Mouse (Mus musculus): ENCODE data around the gene Dhrs13.
A peak's percentile ranks its signal among the peaks of the same experiment; 100 is the strongest.
"Not testable (repeated sequence)": the region's sequence is repeated elsewhere in the genome, so short reads cannot be mapped to it uniquely, and the experiment has no call there.

The Dhrs13 gene

DNA sequence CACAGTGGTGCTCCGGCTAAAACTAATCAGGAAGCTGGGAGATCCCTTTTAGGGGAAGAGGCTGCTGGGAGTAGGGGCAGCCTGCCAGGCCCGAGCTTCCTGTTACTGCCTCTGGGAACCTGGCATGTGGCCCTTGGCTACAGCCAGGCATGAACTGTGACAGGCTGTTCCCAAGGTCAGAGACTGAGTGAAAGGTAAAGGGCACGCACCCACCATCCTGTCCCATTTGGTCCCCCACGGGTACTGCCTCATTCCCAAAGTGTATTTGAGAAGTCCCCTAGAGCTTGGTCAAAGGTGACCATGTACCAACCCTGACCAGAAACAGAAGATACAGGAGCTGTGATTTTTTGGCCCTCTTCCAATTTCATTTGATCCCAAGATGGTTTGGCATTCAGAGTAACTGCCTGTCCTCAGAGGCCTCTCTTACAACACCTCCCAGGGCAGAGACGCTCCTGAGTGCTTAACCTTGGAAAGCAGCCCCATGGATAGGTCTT lies 12.7 kb downstream of the Dhrs13 start:
- peak; percentile 88 to 90 for DNase-seq

DNA sequence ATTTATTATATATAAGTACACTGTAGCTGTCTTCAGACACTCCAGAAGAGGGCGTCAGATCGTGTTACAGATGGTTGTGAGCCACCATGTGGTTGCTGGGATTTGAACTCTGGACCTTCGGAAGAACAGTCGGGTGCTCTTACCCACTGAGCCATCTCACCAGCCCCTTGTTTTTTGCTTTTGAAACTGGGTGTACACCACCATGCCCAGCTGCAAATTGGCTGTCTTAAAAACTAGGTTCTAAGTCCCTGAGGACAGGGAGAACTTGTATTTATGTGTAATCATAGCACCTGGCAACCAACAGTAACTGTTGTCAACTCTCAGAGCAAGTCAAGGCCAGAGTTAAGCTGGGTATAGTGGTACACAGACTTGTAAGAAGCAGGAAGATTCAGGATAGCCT lies 16.6 kb downstream of the Dhrs13 start:
- not testable (repeated sequence) for DNase-seq

DNA sequence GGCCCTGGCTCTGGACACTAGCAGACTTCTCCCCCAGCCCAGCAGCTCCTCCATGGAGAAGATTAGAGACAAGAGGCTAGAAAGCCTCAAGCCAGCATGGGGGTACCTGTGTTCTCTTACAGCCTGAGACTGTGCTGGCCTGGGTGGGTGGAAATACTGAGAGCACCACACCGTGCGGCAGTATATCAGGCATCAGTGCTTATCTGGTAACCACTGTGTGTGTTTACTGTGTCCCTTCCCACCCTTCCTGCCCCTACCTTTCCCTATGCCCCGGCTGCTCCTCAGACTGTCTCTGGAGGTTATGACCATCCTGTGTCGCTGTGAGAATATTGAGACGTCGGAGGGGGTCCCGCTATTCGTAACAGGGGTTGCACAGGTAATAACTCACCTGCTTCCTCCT lies 21.0 kb downstream of the Dhrs13 start:
- no peak for DNase-seq

DNA sequence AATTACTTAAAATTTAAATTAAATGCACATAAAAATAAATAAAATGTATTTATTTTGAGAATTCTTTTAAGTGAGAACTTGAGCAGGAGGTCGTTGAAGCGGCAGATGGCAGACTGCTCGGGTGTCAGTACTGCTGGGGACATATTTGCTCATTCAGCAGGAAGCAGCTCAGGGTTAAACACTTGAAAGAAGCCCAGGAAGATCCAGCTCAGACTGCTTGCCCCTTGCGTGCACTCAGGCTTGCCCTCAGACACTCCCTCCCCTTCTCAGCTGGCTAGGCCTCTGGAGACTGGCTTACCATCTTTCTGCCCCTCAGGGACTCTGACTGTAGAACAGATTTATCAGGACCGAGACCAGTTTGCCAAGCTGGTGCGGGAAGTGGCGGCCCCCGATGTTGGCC lies 24.9 kb downstream of the Dhrs13 start:
- DNase-seq, result no peak

DNA sequence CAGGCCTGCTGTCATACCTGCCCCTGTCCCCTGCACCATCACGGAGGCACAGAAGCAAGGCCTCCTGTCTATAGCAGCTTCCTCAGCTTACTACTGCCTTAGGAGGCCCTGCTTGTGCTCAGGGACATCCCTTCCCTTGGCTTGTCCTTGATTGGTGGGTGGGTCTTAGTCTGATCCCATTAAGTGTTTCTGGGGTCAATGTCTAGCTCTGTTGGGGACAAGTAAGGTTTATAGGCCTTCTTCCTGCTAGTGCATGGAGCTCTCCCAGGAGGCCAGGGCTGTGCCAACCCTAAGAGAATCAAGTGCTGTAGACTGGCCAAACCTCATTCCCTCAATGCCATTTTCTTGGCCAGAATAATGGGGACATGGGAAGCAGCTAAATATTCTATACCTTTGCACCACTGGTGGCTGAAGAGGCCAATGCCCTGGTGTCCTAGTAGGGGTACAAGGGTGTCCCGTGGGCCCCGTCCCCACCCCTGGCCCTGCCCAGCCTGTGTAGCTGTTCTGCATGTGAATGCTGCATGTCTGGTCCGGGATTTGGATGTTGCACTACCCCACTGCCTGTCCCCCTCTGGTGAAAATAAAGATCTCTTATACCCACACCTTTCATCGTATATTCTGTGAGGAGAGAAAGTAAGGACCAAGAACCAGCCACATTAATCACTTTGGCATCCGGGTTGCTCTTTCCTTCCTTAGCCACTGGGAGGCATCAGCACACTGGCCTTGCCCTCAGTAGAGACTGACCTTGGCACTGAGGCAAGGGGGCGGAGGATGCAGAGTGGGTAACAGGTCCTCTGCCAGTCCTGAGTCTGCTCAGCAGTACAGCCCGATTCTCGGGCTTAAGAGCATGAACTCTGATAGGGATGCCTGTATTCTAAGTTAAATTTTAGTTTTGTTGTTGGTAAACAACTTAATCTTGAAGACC lies 28.0 kb downstream of the Dhrs13 start:
- peak; percentile 73 to 82 for DNase-seq

DNA sequence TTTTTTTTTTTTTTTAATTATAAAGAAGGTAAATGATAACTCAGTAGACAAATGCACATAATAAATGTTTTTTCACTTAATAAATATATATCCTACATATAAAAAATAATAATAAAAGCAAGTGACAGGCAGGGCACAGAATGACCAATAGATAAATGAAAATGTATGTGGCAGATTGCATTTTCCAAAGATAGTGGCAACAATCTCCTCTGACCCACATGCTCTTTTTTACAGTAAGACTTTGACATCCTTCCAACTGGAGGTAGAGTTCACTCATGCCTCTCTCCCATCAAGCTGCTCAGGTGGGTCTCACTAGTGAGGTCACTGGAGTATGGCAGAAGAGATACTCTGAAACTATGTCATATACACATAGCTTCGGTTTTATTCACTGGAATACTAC lies 30.5 kb downstream of the Dhrs13 start:
- DNase-seq, result no peak

DNA sequence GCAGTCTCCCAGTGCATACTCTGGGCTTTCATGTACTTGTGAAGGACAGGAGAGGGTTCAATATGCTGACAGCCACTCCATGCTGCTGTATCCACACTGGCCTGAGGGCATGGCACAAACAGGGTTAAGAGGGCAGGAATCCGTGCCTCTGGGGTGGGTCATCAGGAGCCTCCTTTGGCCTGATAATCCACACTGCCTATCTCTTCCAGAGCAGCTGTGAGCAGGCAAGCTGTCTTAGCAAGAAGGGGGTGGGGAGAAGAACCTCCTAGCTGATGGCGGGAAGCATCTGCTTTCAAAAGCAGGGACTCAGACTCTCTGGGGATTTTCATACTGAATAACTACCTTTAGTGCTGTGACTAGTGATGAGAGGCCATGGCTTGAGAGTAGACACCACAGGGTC lies 33.8 kb downstream of the Dhrs13 start:
- no peak for DNase-seq

DNA sequence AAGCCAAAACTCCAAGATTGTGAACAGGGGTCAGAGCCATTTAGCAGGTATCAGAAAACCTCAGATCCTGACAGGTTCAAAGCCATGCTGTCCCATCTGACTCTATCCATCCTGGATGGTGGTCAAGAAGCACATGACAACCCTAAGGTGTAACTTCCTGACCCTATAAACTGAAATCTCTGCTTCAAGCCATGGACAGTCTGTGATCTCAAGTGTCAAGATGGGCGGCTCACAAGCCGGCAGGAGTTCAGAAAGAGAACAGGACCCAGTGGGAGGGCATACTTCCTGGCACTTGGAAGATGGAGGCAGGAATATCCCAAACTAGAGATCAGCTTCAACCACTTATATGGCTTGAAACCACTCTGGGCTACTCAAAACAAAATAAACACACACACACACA lies 34.6 kb downstream of the Dhrs13 start:
- no peak for DNase-seq

DNA sequence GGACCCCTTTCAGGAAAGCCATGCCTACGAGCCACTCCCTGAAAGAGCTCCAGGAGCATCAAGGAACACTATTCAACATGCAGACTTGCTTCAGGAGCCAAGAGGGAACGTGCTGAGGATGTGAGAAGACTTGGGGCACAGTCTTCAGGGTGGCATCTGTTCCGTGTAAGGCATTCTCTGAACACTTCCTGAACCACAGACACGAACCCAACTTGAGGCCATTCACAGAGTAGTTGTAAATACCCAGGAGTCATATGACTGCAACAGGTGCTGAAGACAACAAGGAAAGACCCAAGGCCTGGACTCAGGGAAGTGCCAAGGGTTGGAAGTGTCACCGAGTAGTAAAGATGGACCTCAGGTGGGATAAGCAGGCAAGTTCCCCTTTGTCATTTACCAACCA lies 35.5 kb downstream of the Dhrs13 start:
- DNase-seq, result no peak

DNA sequence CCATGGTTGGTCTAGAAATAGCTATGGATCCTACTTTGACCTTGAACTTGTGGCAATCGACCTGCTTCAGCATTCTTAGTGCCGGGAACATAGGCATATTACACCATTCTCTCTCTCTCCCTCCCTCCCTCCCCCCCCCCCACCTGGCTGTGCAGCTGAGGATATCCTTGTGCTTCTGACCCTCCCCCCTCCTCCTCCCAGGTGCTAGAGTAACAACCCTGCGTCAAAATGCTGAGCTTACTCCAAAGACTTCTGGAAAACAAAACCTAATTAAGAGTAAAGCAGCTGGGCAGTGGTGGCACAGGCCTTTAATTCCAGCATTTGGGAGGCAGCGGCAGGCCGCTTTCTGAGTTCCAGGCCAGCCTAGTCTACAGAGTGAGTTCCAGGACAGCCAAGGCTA lies 37.0 kb downstream of the Dhrs13 start:
- DNase-seq, result no peak

DNA sequence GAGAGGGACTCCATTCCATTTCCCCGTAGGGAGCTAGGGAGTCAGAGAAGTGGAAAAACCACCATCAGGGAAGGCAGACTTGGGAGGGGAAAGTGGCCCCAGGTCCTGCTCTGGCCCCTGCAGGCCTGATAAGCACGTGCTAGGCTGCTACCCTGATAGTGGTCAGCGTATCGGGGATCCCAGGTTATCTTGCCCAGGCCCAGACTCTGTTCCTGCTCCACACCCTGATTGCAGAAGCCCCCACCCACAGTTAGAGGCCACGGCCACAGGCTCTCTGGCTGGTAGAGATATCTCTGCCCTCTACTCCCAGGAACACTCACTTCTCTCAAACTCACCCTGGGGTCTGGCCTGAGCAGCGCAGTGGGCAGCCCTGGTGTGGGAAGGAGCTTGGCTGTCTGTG lies 37.6 kb downstream of the Dhrs13 start:
- no peak for DNase-seq

DNA sequence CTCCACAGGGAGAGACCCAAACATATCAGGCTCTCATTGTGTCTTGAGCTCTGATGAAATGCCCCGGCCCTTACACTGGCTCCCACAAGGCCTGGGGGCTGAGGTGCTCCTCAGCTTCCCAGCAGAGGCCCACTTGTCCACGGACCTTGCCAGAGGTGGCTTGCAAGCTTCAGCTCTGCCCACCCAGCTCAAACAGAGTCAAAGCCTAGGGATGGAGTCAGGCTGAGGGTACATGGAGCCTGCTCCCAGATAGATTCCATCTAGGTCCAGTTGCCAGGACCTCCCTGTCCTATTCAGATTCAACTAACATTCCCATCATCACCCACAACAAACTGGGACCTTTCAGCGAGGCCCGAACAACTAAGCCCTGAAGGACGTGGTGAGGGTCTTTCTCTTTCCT lies 39.9 kb downstream of the Dhrs13 start:
- no peak for DNase-seq

DNA sequence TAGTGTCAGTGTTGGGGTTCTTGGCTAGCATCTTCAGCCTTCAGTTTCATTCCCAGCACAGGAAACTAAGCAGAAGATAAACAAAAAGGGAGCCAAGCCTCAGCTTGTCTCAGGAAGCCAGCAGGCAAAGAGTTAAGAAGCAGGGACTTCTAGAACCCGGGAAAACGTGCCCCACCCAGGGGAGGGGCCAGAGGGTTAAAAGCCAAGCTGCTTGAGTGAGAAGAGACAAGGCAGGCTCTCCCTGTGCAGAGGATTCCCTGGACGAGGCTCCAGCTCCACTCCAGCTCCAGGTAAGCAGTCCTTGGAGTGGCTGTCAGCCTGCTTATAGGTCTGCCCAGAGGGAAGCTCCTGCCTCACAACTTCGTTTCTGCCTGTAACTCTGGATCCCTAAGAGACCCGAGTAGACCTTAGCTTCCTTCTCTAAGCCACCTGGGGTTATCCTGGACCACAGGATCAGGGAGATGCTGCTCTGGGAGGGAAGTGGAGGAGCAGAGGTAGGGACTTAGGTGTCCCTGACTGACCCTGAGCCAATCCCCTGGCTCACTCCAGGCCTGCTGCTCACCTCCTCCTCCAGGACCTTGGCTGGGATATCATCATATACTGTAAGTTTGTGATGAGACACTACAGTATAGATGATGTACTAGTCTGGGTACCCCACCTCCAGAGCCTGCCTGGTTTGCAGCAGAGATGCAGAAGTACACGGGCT lies 40.5 kb downstream of the Dhrs13 start:
- DNase-seq, result no peak

DNA sequence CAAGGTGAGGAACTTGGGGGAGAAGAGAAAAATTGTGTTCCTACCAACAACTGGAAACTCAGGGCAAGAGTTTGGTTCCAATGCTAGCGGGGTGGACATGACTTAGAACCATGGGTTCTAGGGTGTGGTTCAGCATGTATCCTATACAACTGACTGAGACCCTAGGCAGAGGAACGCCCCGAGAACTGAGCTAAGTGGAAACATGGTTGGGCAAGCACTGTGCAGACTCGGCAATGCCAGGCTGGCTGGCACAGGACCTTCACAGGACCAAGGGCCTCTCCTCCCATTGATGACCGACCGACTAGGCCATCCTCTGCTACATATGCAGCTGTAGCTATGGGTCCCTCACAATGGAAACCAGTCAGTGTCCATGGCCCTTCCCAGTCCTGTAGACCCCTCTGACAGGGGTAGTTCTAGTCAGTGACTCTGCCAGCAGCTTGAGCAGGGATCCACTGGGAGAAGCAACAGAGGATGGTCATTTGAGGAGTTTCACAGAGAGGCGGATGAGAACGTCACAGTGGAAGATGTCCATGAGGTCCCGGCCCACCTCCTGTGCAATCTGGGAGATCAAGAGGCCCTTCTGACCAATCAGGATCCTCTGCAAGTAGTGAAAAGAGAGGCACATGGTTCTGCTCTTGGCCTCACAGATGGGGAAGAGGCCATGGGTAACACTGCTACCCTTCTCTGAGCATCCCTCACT lies 41.6 kb downstream of the Dhrs13 start:
- DNase-seq, result no peak

DNA sequence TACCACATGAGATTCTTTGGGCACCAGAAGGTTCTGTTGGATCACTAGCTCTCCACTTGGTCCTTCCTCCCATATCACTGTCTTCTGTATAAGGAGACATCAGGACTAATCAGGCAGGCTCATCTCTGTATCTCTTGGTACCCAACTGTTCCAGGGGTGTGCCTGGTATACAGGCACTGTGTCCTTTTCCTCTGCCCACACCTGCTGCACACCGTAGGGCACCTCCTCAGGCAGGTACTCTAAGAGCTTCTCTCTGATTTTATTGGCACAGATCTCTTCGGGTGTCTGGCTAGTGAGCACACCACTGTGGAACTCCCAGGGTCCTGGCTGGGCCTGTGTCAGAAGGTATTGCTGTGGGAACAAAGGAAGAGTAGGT lies 42.2 kb downstream of the Dhrs13 start:
- no peak for DNase-seq

DNA sequence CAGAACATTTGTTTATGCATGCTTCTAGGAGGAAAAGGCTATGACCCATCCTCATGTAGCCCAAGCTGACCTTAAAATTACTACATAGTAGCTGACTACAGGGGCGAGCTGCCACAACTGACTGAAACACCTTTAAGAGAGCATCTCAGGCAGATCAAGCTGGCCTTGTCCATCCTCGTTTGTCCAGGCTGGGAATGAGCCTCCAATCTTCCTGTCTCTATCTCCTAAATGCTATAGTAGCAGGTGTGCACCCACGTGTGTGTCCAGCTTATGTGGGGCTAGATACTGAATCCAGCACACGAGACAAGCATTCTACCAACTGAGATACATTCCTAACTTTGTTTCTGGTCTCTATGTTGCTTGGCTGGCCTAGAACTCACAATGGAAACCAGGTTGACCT lies 42.6 kb downstream of the Dhrs13 start:
- no peak for DNase-seq

DNA sequence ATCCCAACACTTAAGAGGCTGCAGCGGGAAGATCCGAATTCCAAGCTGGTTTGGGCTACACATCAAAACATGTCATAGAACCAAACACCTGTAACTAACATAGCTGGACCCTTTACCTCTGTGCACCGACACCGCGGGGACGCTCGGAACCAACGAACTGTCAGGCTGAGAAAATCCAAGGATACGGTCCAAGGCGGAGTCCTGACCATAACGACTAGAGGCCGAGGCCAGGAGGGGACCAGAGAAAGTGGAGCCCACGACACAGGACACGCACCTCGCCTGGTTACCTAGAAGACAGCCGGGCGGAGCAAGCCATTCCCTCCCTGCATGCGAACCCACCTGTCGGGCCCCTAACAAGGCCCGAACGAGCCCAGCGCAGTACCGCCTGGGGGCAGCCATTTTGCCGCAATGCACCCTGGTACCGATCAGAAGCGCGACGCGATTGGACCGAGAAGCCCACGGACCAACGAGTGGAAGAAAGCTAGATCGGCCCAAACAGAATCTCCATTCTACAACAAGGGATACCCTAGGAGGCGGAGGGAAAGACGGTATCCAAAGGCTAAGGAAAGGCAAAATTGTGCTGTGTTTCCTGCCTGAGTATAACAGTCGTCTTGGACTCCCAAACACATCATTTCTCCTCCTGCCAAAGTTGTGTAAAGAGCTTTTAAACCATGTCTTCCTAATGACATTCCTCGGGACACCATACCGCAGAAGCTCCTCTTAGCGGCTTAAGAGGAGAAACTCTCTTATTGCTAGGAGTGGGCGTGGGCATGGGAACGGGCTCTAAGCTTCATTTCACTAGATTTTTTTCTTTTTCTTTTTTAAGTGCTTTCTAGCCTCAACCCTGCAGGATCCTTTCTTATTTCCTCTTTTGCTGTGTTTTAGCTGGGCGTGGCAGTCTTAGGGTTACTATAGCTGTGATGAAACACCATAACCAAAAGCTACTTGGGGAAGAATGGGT lies 48.2 kb downstream of the Dhrs13 start, which contains the start of gene Eral1:
TSS of gene Eral1 (minus strand) at position 423 of the 961 bp plus-strand sequence.
- DNase-seq, result peak; percentile 81 to 83

DNA sequence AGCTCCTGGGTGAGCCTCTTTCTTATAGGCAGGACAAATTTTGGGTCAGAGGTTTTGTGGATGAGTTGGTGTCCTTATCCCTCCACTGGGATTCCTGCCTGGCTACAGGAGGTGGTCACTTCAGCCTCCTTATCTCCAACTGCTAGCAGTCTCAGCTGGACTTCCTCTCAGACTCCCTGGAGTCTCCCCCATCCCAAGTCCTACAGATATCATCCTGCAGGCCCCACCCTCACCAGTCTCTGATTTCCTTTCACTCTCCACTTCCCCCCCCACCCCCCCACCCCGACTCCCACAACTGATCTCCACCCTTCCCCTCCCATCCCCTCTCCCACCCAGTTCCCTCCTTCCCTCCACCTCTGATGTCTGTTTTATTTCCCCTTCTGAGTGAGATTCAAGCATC lies 51.5 kb downstream of the Dhrs13 start:
- no peak for DNase-seq

DNA sequence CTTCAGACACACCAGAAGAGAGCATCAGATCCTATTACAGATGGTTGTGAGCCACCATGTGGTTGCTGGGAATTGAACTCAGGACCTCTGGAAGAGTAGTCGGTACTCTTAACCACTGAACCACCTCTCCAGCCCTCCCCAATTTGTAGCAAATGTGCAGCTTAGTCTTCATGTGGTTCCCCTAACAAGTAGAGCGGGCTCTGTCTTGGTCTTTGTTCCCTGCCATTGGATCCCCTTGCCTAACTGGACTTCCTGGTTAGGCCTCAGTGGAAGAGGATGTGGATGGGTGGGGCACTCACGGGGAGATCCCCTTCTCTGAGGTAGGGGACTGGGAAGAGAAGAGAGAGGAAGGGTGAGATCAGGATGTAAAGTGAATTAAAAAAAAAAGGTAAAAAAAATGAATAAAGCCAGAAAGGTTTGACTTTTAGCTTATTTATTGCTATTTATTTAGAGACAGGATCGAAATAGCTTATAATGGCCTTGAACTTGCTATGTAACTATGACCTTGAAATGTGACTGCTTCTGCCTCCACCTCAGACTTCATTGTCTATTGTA lies 54.9 kb downstream of the Dhrs13 start:
- no peak for DNase-seq

Measured in lung, adult 18-20 months (tissue).